ENCODE assay signal across 27 mouse cellular contexts in the genomic region with DNA sequence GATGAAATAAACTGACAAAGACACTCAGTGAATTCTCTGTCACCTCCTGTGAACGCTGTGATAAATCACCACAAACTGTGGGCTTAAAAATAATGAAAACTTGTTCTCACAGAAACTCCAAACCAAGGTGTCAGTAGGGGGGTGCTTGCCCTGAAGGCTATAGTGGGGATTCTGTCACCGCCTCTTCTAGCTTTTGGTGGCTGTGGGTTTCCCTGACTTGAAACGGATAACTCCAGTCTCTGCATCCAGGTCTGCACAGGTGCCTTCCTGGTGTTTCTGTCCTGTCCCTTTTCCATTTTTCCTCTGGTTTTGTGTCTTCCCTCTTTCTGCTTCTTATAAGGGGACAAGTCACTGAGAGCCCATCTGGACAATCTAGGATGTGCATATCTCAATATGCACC.
DNase-seq lines count a peak whose midpoint lies in the region; ATAC-seq and TF ChIP-seq lines count a peak whose summit lies in the region.
"Had no signal": no experiment of that assay in that cellular context is flagged by ENCODE, and none has a peak within 500 bp of the region (broad histone marks: within the 10 kb centered on the region; RNA-seq: fewer than 3 reads in every experiment).

No protein-coding gene starts in this region.

- no peak for TF ChIP-seq CTCF in heart, adult 2 months (IDR thresholded peaks at IDR 0.05)
- TF ChIP-seq CTCF in liver, postnatal 0 days (IDR thresholded peaks at IDR 0.05; ENCODE audit: low read depth), result no peak

- no peaks in the 10 kb centered on the region for H3K4me1 ChIP-seq in forebrain, embryonic 10.5 days
- H3K4me1 ChIP-seq in forebrain, embryonic 12.5 days, result no peaks in the 10 kb centered on the region
- no peaks in the 10 kb centered on the region for H3K4me1 ChIP-seq in heart, adult 2 months (ENCODE audit: control insufficient read depth, insufficient read depth, low read length)
- H3K4me1 ChIP-seq in liver, embryonic 13.5 days (replicated peaks), result peaks cover 84% of the 10 kb centered on the region
- H3K4me1 ChIP-seq in liver, embryonic 12.5 days, result peaks cover 91% of the 10 kb centered on the region
- peaks cover 30% of the 10 kb centered on the region for H3K4me1 ChIP-seq in liver, postnatal 0 days (ENCODE audit: insufficient read depth)
- H3K4me1 ChIP-seq: embryonic facial prominence, embryonic 10.5 days; hindbrain, embryonic 12.5 days; hindbrain, embryonic 15.5 days had no signal

- no peak overlapping the region for H3K4me3 ChIP-seq in forebrain, embryonic 10.5 days
- H3K4me3 ChIP-seq in forebrain, embryonic 12.5 days (replicated peaks), result no peak overlapping the region
- no peak overlapping the region for H3K4me3 ChIP-seq in heart, adult 2 months
- H3K4me3 ChIP-seq in liver, embryonic 13.5 days (replicated peaks), result no peak overlapping the region
- no peak overlapping the region for H3K4me3 ChIP-seq in liver, embryonic 12.5 days
- H3K4me3 ChIP-seq in liver, postnatal 0 days (ENCODE audit: low read depth, low read length), result no peak overlapping the region
- H3K4me3 ChIP-seq: embryonic facial prominence, embryonic 10.5 days; embryonic facial prominence, embryonic 13.5 days; erythroblast, embryonic 14.5 days; gastrocnemius, adult 2 months; hindbrain, embryonic 12.5 days; hindbrain, embryonic 15.5 days had no signal

- no peak overlapping the region for H3K9ac ChIP-seq in forebrain, embryonic 12.5 days
- no peak overlapping the region for H3K9ac ChIP-seq in heart, adult 2 months (ENCODE audit: low read depth, low read length)
- no peak overlapping the region for H3K9ac ChIP-seq in liver, embryonic 13.5 days
- no peak overlapping the region for H3K9ac ChIP-seq in liver, embryonic 12.5 days
- no peak overlapping the region for H3K9ac ChIP-seq in liver, postnatal 0 days (replicated peaks)
- H3K9ac ChIP-seq: embryonic facial prominence, embryonic 13.5 days; forebrain, postnatal 0 days; hindbrain, embryonic 12.5 days; hindbrain, embryonic 15.5 days had no signal

- no peak for TF ChIP-seq POLR2A in heart, adult 2 months (IDR thresholded peaks at IDR 0.05; ENCODE audit: insufficient read depth, low read depth, low read length)

- no peaks in the 10 kb centered on the region for H3K27me3 ChIP-seq in forebrain, embryonic 10.5 days (ENCODE audit: poor library complexity, severe bottlenecking)
- no peaks in the 10 kb centered on the region for H3K27me3 ChIP-seq in forebrain, embryonic 12.5 days
- H3K27me3 ChIP-seq in heart, adult 2 months (ENCODE audit: control insufficient read depth, insufficient read depth, low read length), result no peaks in the 10 kb centered on the region
- no peaks in the 10 kb centered on the region for H3K27me3 ChIP-seq in liver, embryonic 13.5 days
- no peaks in the 10 kb centered on the region for H3K27me3 ChIP-seq in liver, embryonic 12.5 days (replicated peaks)
- H3K27me3 ChIP-seq in liver, postnatal 0 days (ENCODE audit: insufficient read depth, low read length), result no peaks in the 10 kb centered on the region
- H3K27me3 ChIP-seq: embryonic facial prominence, embryonic 13.5 days; hindbrain, embryonic 12.5 days; hindbrain, embryonic 15.5 days had no signal

- WGBS in forebrain, embryonic 10.5 days, result 94% methylated on average over 3 of the region's 3 CpGs
- 97% methylated on average over 3 of the region's 3 CpGs for WGBS in forebrain, embryonic 12.5 days
- 92% methylated on average over 3 of the region's 3 CpGs for WGBS in heart, adult 2 months
- 90% methylated on average over 3 of the region's 3 CpGs for WGBS in liver, embryonic 13.5 days (ENCODE audit: insufficient replicate concordance)
- WGBS in liver, embryonic 12.5 days (ENCODE audit: insufficient replicate concordance), result 90% methylated on average over 3 of the region's 3 CpGs
- 93% methylated on average over 3 of the region's 3 CpGs for WGBS in liver, postnatal 0 days (ENCODE audit: insufficient replicate concordance)

- no peak for TF ChIP-seq EP300 in heart, adult 2 months (IDR thresholded peaks at IDR 0.05; ENCODE audit: insufficient read depth, low read depth, low read length)
- TF ChIP-seq EP300 in liver, postnatal 0 days (IDR thresholded peaks at IDR 0.05; ENCODE audit: low read depth), result no peak

- H3K36me3 ChIP-seq in forebrain, embryonic 10.5 days (replicated peaks), result no peaks in the 10 kb centered on the region
- H3K36me3 ChIP-seq in forebrain, embryonic 12.5 days (replicated peaks), result no peaks in the 10 kb centered on the region
- H3K36me3 ChIP-seq in heart, adult 2 months (ENCODE audit: control insufficient read depth, insufficient read depth, low read length), result no peaks in the 10 kb centered on the region
- no peaks in the 10 kb centered on the region for H3K36me3 ChIP-seq in liver, embryonic 13.5 days
- no peaks in the 10 kb centered on the region for H3K36me3 ChIP-seq in liver, embryonic 12.5 days
- no peaks in the 10 kb centered on the region for H3K36me3 ChIP-seq in liver, postnatal 0 days (replicated peaks; ENCODE audit: insufficient read depth, low read length)
- H3K36me3 ChIP-seq: embryonic facial prominence, embryonic 10.5 days; embryonic facial prominence, embryonic 13.5 days; hindbrain, embryonic 12.5 days; hindbrain, embryonic 15.5 days had no signal

- no peak overlapping the region for H3K27ac ChIP-seq in forebrain, embryonic 10.5 days
- H3K27ac ChIP-seq in forebrain, embryonic 12.5 days, result no peak overlapping the region
- no peak overlapping the region for H3K27ac ChIP-seq in heart, adult 2 months
- H3K27ac ChIP-seq in liver, embryonic 13.5 days, result peak overlapping the region; percentile 98; the same call in 1 of the 2 replicates
- H3K27ac ChIP-seq in liver, embryonic 12.5 days, result no peak overlapping the region
- H3K27ac ChIP-seq in liver, postnatal 0 days (ENCODE audit: low read depth), result no peak overlapping the region
- H3K27ac ChIP-seq: embryonic facial prominence, embryonic 10.5 days; embryonic facial prominence, embryonic 13.5 days; gastrocnemius, adult 2 months; hindbrain, embryonic 12.5 days; hindbrain, embryonic 15.5 days had no signal

- H3K4me2 ChIP-seq in forebrain, embryonic 12.5 days, result no peak overlapping the region
- no peak overlapping the region for H3K4me2 ChIP-seq in liver, embryonic 13.5 days
- H3K4me2 ChIP-seq in liver, embryonic 12.5 days, result no peak overlapping the region
- no peak overlapping the region for H3K4me2 ChIP-seq in liver, postnatal 0 days (ENCODE audit: low read depth, low read length)
- H3K4me2 ChIP-seq: embryonic facial prominence, embryonic 13.5 days; heart, embryonic 11.5 days; hindbrain, embryonic 12.5 days; hindbrain, embryonic 15.5 days had no signal

- no peaks in the 10 kb centered on the region; the same call in 1 of the 2 replicates for H3K9me3 ChIP-seq in forebrain, embryonic 10.5 days
- 0 out of 2 replicates have a peak, but pooled peaks cover 3% of the 10 kb centered on the region for H3K9me3 ChIP-seq in forebrain, embryonic 12.5 days
- H3K9me3 ChIP-seq in liver, embryonic 13.5 days (replicated peaks), result no peaks in the 10 kb centered on the region
- no peaks in the 10 kb centered on the region for H3K9me3 ChIP-seq in liver, embryonic 12.5 days (replicated peaks)
- H3K9me3 ChIP-seq in liver, postnatal 0 days (ENCODE audit: low read length), result no peaks in the 10 kb centered on the region
- H3K9me3 ChIP-seq: embryonic facial prominence, embryonic 10.5 days; embryonic facial prominence, embryonic 13.5 days; hindbrain, embryonic 12.5 days; hindbrain, embryonic 15.5 days had no signal

- intact Hi-C loops in heart, adult 2 months (cut with DNase I), result no loop called here

- no peak for ATAC-seq in forebrain, embryonic 12.5 days (ENCODE audit: low FRiP score)
- ATAC-seq in liver, embryonic 13.5 days (ENCODE audit: low read depth), result no peak
- ATAC-seq in liver, embryonic 12.5 days, result no peak
- ATAC-seq in liver, postnatal 0 days, result no peak
- ATAC-seq: activated CD4-positive, CD25-positive, alpha-beta regulatory T cell, adult 4 months; forebrain, embryonic 14.5 days; forebrain, postnatal 0 days had no signal

- peak; percentile 9 for DNase-seq in forebrain, embryonic 10.5 days (ENCODE audit: extremely low spot score, low spot score)
- peak; percentile 2 for DNase-seq in heart, postnatal 4 days
- DNase-seq in heart, adult 2 months, result no peak
- DNase-seq in liver, embryonic 13.5 days, result no peak
- peak; percentile 8 for DNase-seq in liver, postnatal 0 days
- no peak for DNase-seq in thymus, postnatal 14 days
- DNase-seq: adrenal gland, adult 8-10 months; adrenal gland, postnatal 25 days; cerebellum, adult 11-12 months; cerebellum, adult 8-10 months; cerebellum, postnatal 10 days; cerebellum, postnatal 36 days; embryo, embryonic 11 days; forebrain, postnatal 0 days; gastrocnemius, adult 2 months; gastrocnemius, postnatal 14 days; heart, adult 18-20 months had no signal

- no peaks in the 10 kb centered on the region for H3K79me2 ChIP-seq in heart, adult 2 months (replicated peaks; ENCODE audit: control insufficient read depth, insufficient read depth, low read length)

Comparison
In these comparisons a context has a peak if more than half of its experiments do, and no peak if none do; other contexts are left out.
1. DNase-seq: peak in forebrain, embryonic 10.5 days (single experiment), heart, postnatal 4 days (single experiment) and liver, postnatal 0 days (single experiment); none in heart, adult 2 months (0 of 2), liver, embryonic 13.5 days (single experiment) and thymus, postnatal 14 days (single experiment).